Mouse (Mus musculus) G1E (cell line): ENCODE data around the gene Cabp2. TPM values are rescaled to one million over a fixed set of nuclear protein-coding genes. Genes with fewer than 3 reads are reported as not detected.
"Not testable (repeated sequence)": the region's sequence is repeated elsewhere in the genome, so short reads cannot be mapped to it uniquely, and the experiment has no call there.

Experiments
- ATAC-seq: 2 replicates; pipeline ENCODE4 v1.8.0; 2016; ENCODE audit warnings: mild to moderate bottlenecking; ENCODE audit not compliant: insufficient number of reproducible peaks, poor library complexity, low FRiP score, severe bottlenecking; ENCODE audit errors: extremely low read depth
- DNase-seq: peaks from one replicate; pipeline ENCODE4 v3.0.0; 2012; ENCODE audit warnings: low spot score
- H3K27me3 ChIP-seq: 2 replicates; pipeline ENCODE4 v1.6.1; 2012; ENCODE audit warnings: mild to moderate bottlenecking, low read length, inconsistent platforms; ENCODE audit not compliant: insufficient read depth
- H3K36me3 ChIP-seq: replicated peaks from 2 replicates; pipeline ENCODE3; 2012; ENCODE audit warnings: mild to moderate bottlenecking, inconsistent platforms
- H3K4me1 ChIP-seq: 2 replicates; pipeline ENCODE4 v1.6.1; 2012; ENCODE audit warnings: low read depth, low read length, inconsistent platforms, mixed read lengths; ENCODE audit not compliant: insufficient read depth
- H3K4me3 ChIP-seq: 2 replicates; pipeline ENCODE4 v1.5.1; 2012; ENCODE audit warnings: low read depth, mild to moderate bottlenecking, inconsistent platforms, low read length, moderate library complexity, mixed read lengths
- H3K9me3 ChIP-seq: replicated peaks from 2 replicates; pipeline ENCODE4 v1.6.1; 2012; ENCODE audit warnings: inconsistent platforms
- CTCF ChIP-seq: IDR thresholded peaks from 2 replicates; pipeline ENCODE4 v1.5.1; 2012; ENCODE audit warnings: low read depth, low read length, inconsistent platforms, mixed read lengths
- GATA1 ChIP-seq: IDR thresholded peaks from 2 replicates; pipeline ENCODE4 v1.6.1; 2012; ENCODE audit warnings: borderline replicate concordance, low read length, inconsistent platforms, mixed read lengths
- GATA2 ChIP-seq: IDR thresholded peaks from 2 replicates; pipeline ENCODE4 v1.6.1; 2012; ENCODE audit warnings: low read depth, low read length, inconsistent platforms, borderline replicate concordance
- POLR2AphosphoS5 ChIP-seq: IDR thresholded peaks from 2 replicates; pipeline ENCODE4 v1.6.1; 2012; ENCODE audit warnings: low read depth, low read length, inconsistent platforms; ENCODE audit not compliant: insufficient replicate concordance
- TAL1 ChIP-seq: conservative IDR thresholded peaks from 2 replicates; pipeline ENCODE4 v1.6.1; 2012; ENCODE audit warnings: low read depth, low read length, inconsistent platforms, mixed read lengths
- polyA plus RNA-seq: library from polyadenylated mRNA; stranded (reverse); fragments of >175 nt; gene quantifications from 2 replicates; pipeline ENCODE4 v1.2.3, GENCODE M21; 2012
- total RNA-seq, 2 experiments: library from RNA; stranded (forward) in 1 of 2; stranded (reverse) in 1 of 2; fragments of 200-1000 nt in 1 of 2; fragments of >200 nt in 1 of 2; fragmentation: Nextera tagmentation in 1 of 2; gene quantifications; 2 replicates each; pipeline ENCODE4 v1.2.3; 2014 to 2017

Gene Cabp2
- total and polyA plus RNA-seq, 3 experiments: not detected

- H3K9me3 ChIP-seq: no peaks in the 10 kb centered on the region
- no peak for ATAC-seq
- peaks cover 30% of the 10 kb centered on the region for H3K27me3 ChIP-seq
- H3K4me1 ChIP-seq: peaks cover 2% of the 10 kb centered on the region; the same call in 1 of the 2 replicates
- H3K4me3 ChIP-seq: no peak overlapping the region
- TF ChIP-seq GATA2 (no peak), TAL1 (no peak), CTCF (no peak), GATA1 (no peak)
- H3K36me3 ChIP-seq: no peaks in the 10 kb centered on the region
- no peak for DNase-seq
Observed at GRCm38 (mm10) chr19:4066877-4067276, 14.5 kb upstream of the Cabp2 start.

- ATAC-seq, H3K9me3 ChIP-seq, H3K36me3 ChIP-seq, H3K4me1 ChIP-seq, DNase-seq, H3K4me3 ChIP-seq: not testable (repeated sequence)
- H3K27me3 ChIP-seq: peaks cover 32% of the 10 kb centered on the region
Observed at GRCm38 (mm10) chr19:4068242-4068641, 13.1 kb upstream of the Cabp2 start.

- H3K36me3 ChIP-seq: no peaks in the 10 kb centered on the region
- H3K27me3 ChIP-seq: peaks cover 37% of the 10 kb centered on the region
- no peak overlapping the region for H3K4me3 ChIP-seq
- H3K9me3 ChIP-seq: no peaks in the 10 kb centered on the region
- ATAC-seq (no peak), DNase-seq (no peak)
- H3K4me1 ChIP-seq: peaks cover 2% of the 10 kb centered on the region; the same call in 1 of the 2 replicates
- no peak for TF ChIP-seq POLR2AphosphoS5
Observed at GRCm38 (mm10) chr19:4068717-4069410, 12.5 kb upstream of the Cabp2 start.

- Histone ChIP-seq H3K4me1 (peaks cover 2% of the 10 kb centered on the region; the same call in 1 of the 2 replicates), H3K27me3 (peaks cover 38% of the 10 kb centered on the region), H3K36me3 (no peaks in the 10 kb centered on the region), H3K4me3 (no peak overlapping the region), H3K9me3 (no peaks in the 10 kb centered on the region)
- DNase-seq (no peak), ATAC-seq (no peak)
- TF ChIP-seq CTCF (no peak), GATA1 (no peak), GATA2 (no peak), POLR2AphosphoS5 (no peak), TAL1 (no peak)
Observed at GRCm38 (mm10) chr19:4070311-4070710, 11.1 kb upstream of the Cabp2 start.

- DNase-seq (no peak), ATAC-seq (no peak)
- peaks cover 41% of the 10 kb centered on the region for H3K27me3 ChIP-seq
- peaks cover 2% of the 10 kb centered on the region; the same call in 1 of the 2 replicates for H3K4me1 ChIP-seq
- no peaks in the 10 kb centered on the region for H3K9me3 ChIP-seq
- TF ChIP-seq POLR2AphosphoS5 (no peak), TAL1 (no peak), GATA2 (no peak)
- no peaks in the 10 kb centered on the region for H3K36me3 ChIP-seq
- H3K4me3 ChIP-seq: no peak overlapping the region
Observed at GRCm38 (mm10) chr19:4070756-4071155, 10.6 kb upstream of the Cabp2 start.

GRCm38 (mm10) chr19:4071406-4071805 lies 10.0 kb upstream of the Cabp2 start:
- TF ChIP-seq CTCF: no peak
- TF ChIP-seq TAL1: no peak
- TF ChIP-seq POLR2AphosphoS5: no peak
- TF ChIP-seq GATA1: no peak
- ATAC-seq: no peak
- no peak overlapping the region for H3K4me3 ChIP-seq

GRCm38 (mm10) chr19:4072706-4073424 lies 8.5 kb upstream of the Cabp2 start:
- no peak for ATAC-seq
- H3K27me3 ChIP-seq: peaks cover 40% of the 10 kb centered on the region
- no peak for DNase-seq
- no peak overlapping the region for H3K4me3 ChIP-seq
- H3K36me3 ChIP-seq: no peaks in the 10 kb centered on the region
- TF ChIP-seq GATA2: no peak
- peaks cover 2% of the 10 kb centered on the region; the same call in 1 of the 2 replicates for H3K4me1 ChIP-seq
- H3K9me3 ChIP-seq: no peaks in the 10 kb centered on the region

More at GRCm38 (mm10) chr19:4071406-4071805, 10.0 kb upstream of the Cabp2 start:
- H3K4me1 ChIP-seq: peaks cover 2% of the 10 kb centered on the region; the same call in 1 of the 2 replicates
- no peaks in the 10 kb centered on the region for H3K36me3 ChIP-seq
- H3K27me3 ChIP-seq: peaks cover 43% of the 10 kb centered on the region
- DNase-seq: no peak
- H3K9me3 ChIP-seq: no peaks in the 10 kb centered on the region
